In the genomic region with DNA sequence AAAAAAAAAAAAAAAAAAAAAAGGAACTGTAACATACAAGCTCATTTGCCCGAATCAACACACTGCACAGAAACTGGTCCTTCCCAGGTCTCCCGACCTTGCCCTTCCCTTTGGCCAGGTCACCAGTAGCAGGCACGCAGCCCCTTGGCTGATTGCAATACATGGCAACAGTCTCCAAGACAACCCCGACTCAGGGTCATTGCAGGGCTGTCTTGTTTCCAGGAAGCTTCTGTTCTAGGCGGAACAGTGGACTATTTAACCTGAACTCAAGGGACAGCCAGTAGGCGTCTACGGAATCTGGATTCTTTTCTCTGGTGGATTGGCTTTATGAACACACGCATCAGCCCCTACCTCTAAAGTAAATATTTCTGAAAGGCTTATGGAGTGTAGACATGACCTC, we compare ENCODE assay signal across 8 mouse cellular contexts.
A peak's percentile ranks its signal among the peaks of the same experiment; 100 is the strongest.
DNase-seq lines count a peak whose midpoint lies in the region; ATAC-seq lines count a peak whose summit lies in the region.

No protein-coding gene starts in this region.

- H3K4me3 ChIP-seq in heart, embryonic 10.5 days = no peak overlapping the region
- H3K4me3 ChIP-seq in stomach, embryonic 14.5 days (ENCODE audit: low read depth, low read length) = no peak overlapping the region

- H3K27ac ChIP-seq in heart, embryonic 10.5 days = peak overlapping the region; percentile 70
- H3K27ac ChIP-seq in stomach, embryonic 14.5 days (ENCODE audit: low read length) = no peak overlapping the region; the same call in 1 of the 2 replicates

- no peak overlapping the region for H3K4me2 ChIP-seq in stomach, embryonic 14.5 days (replicated peaks; ENCODE audit: low read depth, low read length)

- no peaks in the 10 kb centered on the region for H3K27me3 ChIP-seq in heart, embryonic 10.5 days (ENCODE audit: insufficient read depth, poor library complexity, severe bottlenecking)
- no peaks in the 10 kb centered on the region for H3K27me3 ChIP-seq in stomach, embryonic 14.5 days (ENCODE audit: control insufficient read depth, insufficient read depth, low read length)

- intact Hi-C loops in left cerebral cortex, postnatal 36 days (cut with DNase I) = no loop called here

- peak; percentile 3 for DNase-seq in cerebellum, postnatal 14 days
- no peak for DNase-seq in cerebellum, postnatal 25 days
- DNase-seq in adrenal gland, adult 2 months = peak; percentile 75
- DNase-seq in heart, embryonic 10.5 days (ENCODE audit: low spot score) = peak; percentile 91
- peak; percentile 40 for DNase-seq in large intestine, adult 2 months (ENCODE audit: low read depth, low spot score)
- DNase-seq in spleen, postnatal 14 days (ENCODE audit: low spot score in 2 of 2) = no peak
- no peak for DNase-seq in left cerebral cortex, postnatal 36 days (ENCODE audit: low spot score in 2 of 2)

- peak; percentile 49; the same call in 1 of the 2 replicates for ATAC-seq in stomach, embryonic 14.5 days (ENCODE audit: insufficient number of reproducible peaks, insufficient read depth, low FRiP score, low read depth)

- no peaks in the 10 kb centered on the region for H3K36me3 ChIP-seq in heart, embryonic 10.5 days
- H3K36me3 ChIP-seq in stomach, embryonic 14.5 days (ENCODE audit: control insufficient read depth, insufficient read depth, low read length) = no peaks in the 10 kb centered on the region

- H3K9me3 ChIP-seq in heart, embryonic 10.5 days = no peaks in the 10 kb centered on the region
- no peaks in the 10 kb centered on the region for H3K9me3 ChIP-seq in stomach, embryonic 14.5 days (ENCODE audit: control insufficient read depth, low read depth, low read length)

- H3K9ac ChIP-seq in stomach, embryonic 14.5 days (replicated peaks; ENCODE audit: low read depth, low read length) = no peak overlapping the region

- WGBS in heart, embryonic 10.5 days = 25% methylated on average over 8 of the region's 8 CpGs
- WGBS in large intestine, adult 2 months = 24% methylated on average over 8 of the region's 8 CpGs
- 11% methylated on average over 8 of the region's 8 CpGs for WGBS in stomach, embryonic 14.5 days

- H3K4me1 ChIP-seq in heart, embryonic 10.5 days = peaks cover 19% of the 10 kb centered on the region
- peaks cover 12% of the 10 kb centered on the region; the same call in 1 of the 2 replicates for H3K4me1 ChIP-seq in stomach, embryonic 14.5 days (ENCODE audit: control insufficient read depth, insufficient read depth, low read length)

Comparison
In these comparisons a context has a peak if more than half of its experiments do, and no peak if none do; other contexts are left out.
1. DNase-seq: peak in cerebellum, postnatal 14 days (2 of 2), adrenal gland, adult 2 months (single experiment), heart, embryonic 10.5 days (single experiment) and large intestine, adult 2 months (single experiment); none in cerebellum, postnatal 25 days (0 of 2), spleen, postnatal 14 days (0 of 2) and left cerebral cortex, postnatal 36 days (0 of 2).